Mouse (Mus musculus) 3T3-L1 (cell line): ENCODE results near the gene Gm4305.
"Not testable (repeated sequence)": the region's sequence is repeated elsewhere in the genome, so short reads cannot be mapped to it uniquely, and the experiment has no call there.

Experiments
- DNase-seq: peaks from one replicate; pipeline ENCODE4 v3.0.0-alpha.2; 2015; ENCODE audit warnings: low read depth, low spot score

Gene Gm4305

DNA sequence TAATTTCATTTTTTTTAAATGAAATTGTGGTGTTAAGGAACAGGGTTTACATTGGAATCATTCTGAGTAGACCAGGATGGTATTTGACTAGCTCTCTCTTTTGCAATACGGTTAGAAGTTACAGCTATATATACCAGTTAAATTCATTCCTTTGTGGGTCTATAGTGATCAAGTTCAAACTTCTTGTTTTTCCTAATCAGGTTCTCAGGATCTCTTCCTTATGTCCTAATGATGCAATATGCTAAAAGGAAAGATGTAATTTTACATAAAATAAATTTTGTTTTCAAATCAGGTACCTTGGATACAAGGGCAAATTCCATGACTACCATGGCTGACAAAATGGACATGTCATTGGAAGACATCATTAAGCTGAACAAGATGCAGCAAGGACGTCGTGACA is at the start of gene Gm4305:
Gm4305 (plus strand) TSS at position 301 of the 400 bp plus-strand sequence.
- not testable (repeated sequence) for DNase-seq

DNA sequence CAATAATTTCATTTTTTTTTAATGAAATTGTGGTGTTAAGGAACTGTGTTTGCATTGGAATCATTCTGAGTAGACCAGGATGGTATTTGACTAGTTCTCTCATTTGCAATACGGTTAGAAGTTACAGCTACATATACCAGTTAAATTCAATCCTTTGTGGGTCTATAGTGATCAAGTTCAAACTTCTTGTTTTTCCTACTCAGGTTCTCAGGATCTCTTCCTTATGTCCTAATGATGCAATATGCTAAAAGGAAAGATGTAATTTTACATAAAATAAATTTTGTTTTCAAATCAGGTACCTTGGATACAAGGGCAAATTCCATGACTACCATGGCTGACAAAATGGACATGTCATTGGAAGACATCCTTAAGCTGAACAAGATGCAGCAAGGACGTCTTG is 15.5 kb upstream of the Gm4305 start, which contains the start of gene Gm4301:
Gm4301 (plus strand) TSS at position 301 of the 400 bp plus-strand sequence.
- not testable (repeated sequence) for DNase-seq

DNA sequence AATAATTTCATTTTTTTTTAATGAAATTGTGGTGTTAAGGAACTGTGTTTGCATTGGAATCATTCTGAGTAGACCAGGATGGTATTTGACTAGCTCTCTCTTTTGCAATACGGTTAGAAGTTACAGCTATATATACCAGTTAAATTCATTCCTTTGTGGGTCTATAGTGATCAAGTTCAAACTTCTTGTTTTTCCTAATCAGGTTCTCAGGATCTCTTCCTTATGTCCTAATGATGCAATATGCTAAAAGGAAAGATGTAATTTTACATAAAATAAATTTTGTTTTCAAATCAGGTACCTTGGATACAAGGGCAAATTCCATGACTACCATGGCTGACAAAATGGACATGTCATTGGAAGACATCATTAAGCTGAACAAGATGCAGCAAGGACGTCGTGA is 10.4 kb upstream of the Gm4305 start, which contains the start of gene Gm4302:
Gm4302 (plus strand) TSS at position 301 of the 400 bp plus-strand sequence.
- DNase-seq, result not testable (repeated sequence)

DNA sequence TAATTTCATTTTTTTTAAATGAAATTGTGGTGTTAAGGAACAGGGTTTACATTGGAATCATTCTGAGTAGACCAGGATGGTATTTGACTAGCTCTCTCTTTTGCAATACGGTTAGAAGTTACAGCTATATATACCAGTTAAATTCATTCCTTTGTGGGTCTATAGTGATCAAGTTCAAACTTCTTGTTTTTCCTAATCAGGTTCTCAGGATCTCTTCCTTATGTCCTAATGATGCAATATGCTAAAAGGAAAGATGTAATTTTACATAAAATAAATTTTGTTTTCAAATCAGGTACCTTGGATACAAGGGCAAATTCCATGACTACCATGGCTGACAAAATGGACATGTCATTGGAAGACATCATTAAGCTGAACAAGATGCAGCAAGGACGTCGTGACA is 5.2 kb upstream of the Gm4305 start, which contains the start of gene Gm4303:
Gm4303 (plus strand) TSS at position 301 of the 400 bp plus-strand sequence.
- DNase-seq, result not testable (repeated sequence)

DNA sequence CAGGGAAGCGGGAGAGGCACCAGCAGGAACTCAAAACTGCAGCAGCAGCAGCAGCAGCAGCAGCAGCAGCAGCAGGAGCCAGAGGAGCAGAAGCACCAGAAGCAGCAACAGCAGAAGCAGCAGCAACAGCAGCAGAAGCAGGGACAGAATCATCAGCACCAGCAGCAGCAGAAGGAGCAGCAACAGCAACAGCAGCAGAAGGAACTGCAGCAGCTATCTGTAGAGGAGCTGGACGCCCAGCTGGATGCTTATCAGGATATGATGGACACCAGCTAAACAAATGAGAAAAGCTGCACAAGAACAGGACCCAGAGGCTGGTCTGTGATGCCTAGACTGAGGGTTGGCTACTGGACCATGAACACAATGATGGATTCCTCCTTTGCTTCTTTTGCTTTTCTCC is 5.9 kb downstream of the Gm4305 start:
- DNase-seq, result not testable (repeated sequence)

DNA sequence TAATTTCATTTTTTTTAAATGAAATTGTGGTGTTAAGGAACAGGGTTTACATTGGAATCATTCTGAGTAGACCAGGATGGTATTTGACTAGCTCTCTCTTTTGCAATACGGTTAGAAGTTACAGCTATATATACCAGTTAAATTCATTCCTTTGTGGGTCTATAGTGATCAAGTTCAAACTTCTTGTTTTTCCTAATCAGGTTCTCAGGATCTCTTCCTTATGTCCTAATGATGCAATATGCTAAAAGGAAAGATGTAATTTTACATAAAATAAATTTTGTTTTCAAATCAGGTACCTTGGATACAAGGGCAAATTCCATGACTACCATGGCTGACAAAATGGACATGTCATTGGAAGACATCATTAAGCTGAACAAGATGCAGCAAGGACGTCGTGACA is 10.1 kb downstream of the Gm4305 start, which contains the start of gene Gm4307:
Gm4307 (plus strand) TSS at position 301 of the 400 bp plus-strand sequence.
- DNase-seq, result not testable (repeated sequence)

DNA sequence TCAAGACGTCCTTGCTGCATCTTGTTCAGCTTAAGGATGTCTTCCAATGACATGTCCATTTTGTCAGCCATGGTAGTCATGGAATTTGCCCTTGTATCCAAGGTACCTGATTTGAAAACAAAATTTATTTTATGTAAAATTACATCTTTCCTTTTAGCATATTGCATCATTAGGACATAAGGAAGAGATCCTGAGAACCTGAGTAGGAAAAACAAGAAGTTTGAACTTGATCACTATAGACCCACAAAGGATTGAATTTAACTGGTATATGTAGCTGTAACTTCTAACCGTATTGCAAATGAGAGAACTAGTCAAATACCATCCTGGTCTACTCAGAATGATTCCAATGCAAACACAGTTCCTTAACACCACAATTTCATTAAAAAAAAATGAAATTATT is 31.6 kb downstream of the Gm4305 start, which contains the start of gene Gm4312:
Gm4312 (minus strand) TSS at position 101 of the 400 bp plus-strand sequence.
- DNase-seq, result not testable (repeated sequence)
